Mouse (Mus musculus) right cerebral cortex, adult 18-20 months (tissue): ENCODE measurements at regions not wholly inside any gene's neighbourhood (a gene's known extent, or its start where the extent isn't known, plus 50 kb on each side); places are given as distances from the start of the nearest gene placed in this dataset.

Experiments used
- DNase-seq: peaks from one replicate; pipeline ENCODE4 v3.0.0; 2022; ENCODE audit warnings: mixed read lengths

DNA sequence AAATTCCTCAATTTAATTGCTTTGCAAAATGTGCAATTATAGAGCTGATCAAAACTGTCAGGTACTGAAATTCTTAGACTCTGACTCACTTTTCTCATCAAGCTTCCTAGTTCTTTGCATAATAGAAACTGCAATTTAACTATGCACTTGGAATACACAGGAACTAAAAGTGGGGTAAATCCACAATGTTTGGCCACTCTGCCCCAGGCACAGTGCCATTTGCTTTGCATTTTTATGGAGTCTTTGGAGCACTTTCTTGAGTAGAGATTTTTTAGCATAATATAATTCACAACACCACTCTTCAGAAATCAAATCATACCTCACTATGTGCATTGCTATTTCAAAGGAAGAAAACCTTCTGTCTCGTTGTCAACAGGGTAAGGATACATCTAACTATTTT, 414.5 kb upstream of the A730009L09Rik start:
- peak; percentile 34 for DNase-seq

DNA sequence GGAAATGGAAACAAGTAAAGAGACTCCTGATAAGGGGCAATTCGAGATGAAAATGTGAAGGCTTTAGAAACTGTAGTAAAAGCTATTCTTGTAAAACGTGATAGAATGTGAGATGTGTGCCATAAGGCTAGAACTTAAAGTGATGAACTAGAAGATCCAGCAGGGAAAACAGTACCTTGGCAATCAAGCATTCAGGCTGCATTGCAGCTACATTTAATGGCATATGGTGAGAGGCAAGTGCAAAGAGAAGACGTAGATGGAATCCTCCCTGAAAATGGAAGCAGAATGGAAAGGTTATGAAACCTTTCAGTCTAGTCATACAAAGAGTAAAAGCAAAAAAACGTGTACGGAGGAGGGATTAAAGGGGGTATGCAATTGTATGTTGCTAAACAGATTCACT, 403.3 kb upstream of the A730009L09Rik start:
- DNase-seq, result peak; percentile 46

DNA sequence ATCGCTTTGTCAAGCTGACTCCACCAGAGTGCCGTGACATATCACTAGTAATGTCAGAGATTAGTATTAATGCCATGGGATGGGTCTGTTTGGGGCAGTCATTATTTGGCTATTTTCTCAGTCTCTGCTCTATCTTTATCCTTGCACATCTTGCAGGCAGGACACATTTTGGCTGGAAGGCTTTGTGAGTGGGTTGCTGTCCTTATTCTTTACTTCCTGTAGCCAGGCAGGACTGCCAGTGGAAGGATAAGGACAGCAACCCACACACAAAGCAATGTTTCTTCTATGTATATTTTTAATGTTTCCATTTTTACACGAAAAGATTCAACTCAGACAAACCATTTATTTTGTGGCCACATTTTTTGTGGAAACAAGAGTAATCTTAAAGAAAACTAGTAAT, 397.4 kb upstream of the A730009L09Rik start:
- DNase-seq, result peak; percentile 45

DNA sequence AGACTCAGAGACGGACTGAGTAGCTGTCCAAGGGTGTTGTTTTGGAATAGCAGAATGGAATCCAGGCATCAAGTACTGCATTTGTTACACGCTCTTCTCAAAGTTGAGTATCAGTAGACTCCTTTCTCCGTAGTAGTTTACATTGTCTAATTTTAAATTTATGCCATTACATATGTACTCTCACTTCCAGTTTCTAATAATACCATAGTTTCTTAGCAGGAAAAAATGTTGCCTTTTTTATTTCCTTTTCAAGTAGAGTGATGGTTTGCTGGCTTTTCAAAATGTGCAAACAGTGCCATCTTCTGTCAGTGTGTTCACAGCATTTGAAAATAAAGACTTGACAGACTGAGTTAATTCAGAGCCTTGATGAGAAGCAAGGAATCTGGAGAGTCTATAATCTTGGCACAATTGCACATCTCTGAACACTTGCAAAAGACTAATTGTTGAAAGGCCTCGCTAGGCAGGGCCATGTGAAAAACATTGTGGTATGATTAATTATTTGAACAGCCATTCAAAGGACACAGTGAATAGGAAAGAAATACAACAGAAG, 379.2 kb upstream of the A730009L09Rik start:
- peak; percentile 46 for DNase-seq

DNA sequence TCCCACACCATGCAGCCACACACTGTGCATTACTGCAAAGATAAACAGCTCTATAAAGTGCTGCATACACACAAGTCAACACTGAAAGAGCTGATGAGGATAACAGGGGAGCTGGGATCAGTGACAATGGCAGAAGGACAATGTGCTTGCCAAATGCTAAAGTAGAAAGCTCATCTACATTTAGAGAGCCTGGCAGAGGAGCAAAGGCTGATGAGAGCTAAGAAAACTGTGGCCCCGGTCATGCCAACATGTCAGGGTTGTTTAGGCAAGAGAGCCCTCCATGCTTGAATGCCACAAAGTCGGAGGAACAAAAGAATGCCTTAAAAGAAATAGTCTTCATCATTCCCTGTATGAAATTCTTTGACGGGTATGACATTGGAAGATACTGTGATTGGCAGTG, 363.0 kb upstream of the A730009L09Rik start:
- no peak for DNase-seq

DNA sequence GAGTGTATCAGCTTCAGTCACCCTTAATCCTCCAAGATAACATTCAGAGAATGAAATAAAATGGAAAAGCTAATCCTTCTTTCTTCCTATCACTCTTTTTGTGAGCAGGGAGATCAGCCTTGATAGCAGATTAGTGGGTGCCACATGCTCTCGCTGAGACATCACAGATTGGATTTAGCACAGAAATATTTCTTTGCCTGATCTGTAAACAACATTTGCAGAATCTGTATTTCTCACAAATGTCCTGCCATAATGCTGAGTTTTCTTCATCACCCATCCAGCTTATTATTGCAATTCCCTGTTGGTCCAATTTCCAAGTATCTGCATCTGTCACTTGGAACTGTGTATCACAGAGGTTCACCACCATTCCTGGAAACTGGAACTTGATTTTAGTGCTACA, 342.8 kb upstream of the A730009L09Rik start:
- no peak for DNase-seq
